ENCODE assay signal across 26 mouse cellular contexts in genomic region chr16:28242867-28243649, GRCm38 (mm10).
A peak's percentile ranks its signal among the peaks of the same experiment; 100 is the strongest.
DNase-seq lines count a peak whose midpoint lies in the region; ATAC-seq and TF ChIP-seq lines count a peak whose summit lies in the region.
"Had no signal": no experiment of that assay in that cellular context is flagged by ENCODE, and none has a peak within 500 bp of the region (broad histone marks: within the 10 kb centered on the region; RNA-seq: fewer than 3 reads in every experiment).

No protein-coding gene starts in this region.

- ATAC-seq in stomach, embryonic 14.5 days (ENCODE audit: insufficient number of reproducible peaks, insufficient read depth, low FRiP score, low read depth) = peak; percentile 74; the same call in 1 of the 2 replicates
- no peak for ATAC-seq in stomach, postnatal 0 days (ENCODE audit: low FRiP score, low TSS enrichment)
- peak; percentile 92 for ATAC-seq in intestine, embryonic 16.5 days
- ATAC-seq in kidney, embryonic 16.5 days (ENCODE audit: low FRiP score, low TSS enrichment) = peak; percentile 51; the same call in 1 of the 2 replicates
- peak; percentile 66; the same call in 1 of the 2 replicates for ATAC-seq in stomach, embryonic 15.5 days (ENCODE audit: insufficient read depth, low FRiP score, low read depth)
- ATAC-seq: CD4-positive, CD25-positive, alpha-beta regulatory T cell, adult 4 months; forebrain, embryonic 14.5 days; hindbrain, embryonic 16.5 days had no signal

- no peak overlapping the region for H3K4me2 ChIP-seq in stomach, embryonic 14.5 days (replicated peaks; ENCODE audit: low read depth, low read length)
- H3K4me2 ChIP-seq in stomach, postnatal 0 days (replicated peaks; ENCODE audit: low read depth) = no peak overlapping the region
- H3K4me2 ChIP-seq in intestine, embryonic 16.5 days (ENCODE audit: low read depth, low read length) = no peak overlapping the region
- H3K4me2 ChIP-seq in kidney, embryonic 16.5 days (replicated peaks; ENCODE audit: low read depth, low read length) = no peak overlapping the region
- H3K4me2 ChIP-seq in stomach, embryonic 15.5 days = no peak overlapping the region
- H3K4me2 ChIP-seq: heart, embryonic 15.5 days had no signal

- no peak overlapping the region for H3K4me3 ChIP-seq in stomach, embryonic 14.5 days (ENCODE audit: low read depth, low read length)
- no peak overlapping the region for H3K4me3 ChIP-seq in stomach, postnatal 0 days (ENCODE audit: low read depth, low read length)
- no peak overlapping the region for H3K4me3 ChIP-seq in intestine, embryonic 16.5 days (ENCODE audit: low read length)
- no peak overlapping the region for H3K4me3 ChIP-seq in kidney, embryonic 16.5 days (ENCODE audit: low read length)
- no peak overlapping the region for H3K4me3 ChIP-seq in stomach, embryonic 15.5 days (replicated peaks)
- no peak overlapping the region for H3K4me3 ChIP-seq in forebrain, embryonic 10.5 days
- H3K4me3 ChIP-seq: heart, embryonic 10.5 days; heart, embryonic 15.5 days had no signal

- no peak for TF ChIP-seq EP300 in stomach, postnatal 0 days (optimal IDR thresholded peaks at IDR 0.05)

- no peak overlapping the region for H3K27ac ChIP-seq in stomach, embryonic 14.5 days (ENCODE audit: low read length)
- H3K27ac ChIP-seq in stomach, postnatal 0 days (replicated peaks) = no peak overlapping the region
- H3K27ac ChIP-seq in intestine, embryonic 16.5 days (ENCODE audit: low read length) = no peak overlapping the region
- no peak overlapping the region for H3K27ac ChIP-seq in kidney, embryonic 16.5 days (ENCODE audit: low read length)
- no peak overlapping the region for H3K27ac ChIP-seq in stomach, embryonic 15.5 days
- no peak overlapping the region for H3K27ac ChIP-seq in forebrain, embryonic 10.5 days
- H3K27ac ChIP-seq: heart, embryonic 10.5 days; heart, embryonic 15.5 days; kidney, postnatal 0 days; liver, embryonic 14.5 days had no signal

- H3K9me3 ChIP-seq in stomach, embryonic 14.5 days (ENCODE audit: control insufficient read depth, low read depth, low read length) = no peaks in the 10 kb centered on the region
- H3K9me3 ChIP-seq in stomach, postnatal 0 days (ENCODE audit: control insufficient read depth, low read length) = no peaks in the 10 kb centered on the region
- no peaks in the 10 kb centered on the region for H3K9me3 ChIP-seq in intestine, embryonic 16.5 days (ENCODE audit: control insufficient read depth, low read length)
- no peaks in the 10 kb centered on the region for H3K9me3 ChIP-seq in kidney, embryonic 16.5 days (ENCODE audit: low read length)
- no peaks in the 10 kb centered on the region for H3K9me3 ChIP-seq in stomach, embryonic 15.5 days
- no peaks in the 10 kb centered on the region for H3K9me3 ChIP-seq in forebrain, embryonic 10.5 days
- H3K9me3 ChIP-seq: heart, embryonic 10.5 days; heart, embryonic 15.5 days had no signal

- no peaks in the 10 kb centered on the region for H3K27me3 ChIP-seq in stomach, embryonic 14.5 days (ENCODE audit: control insufficient read depth, insufficient read depth, low read length)
- H3K27me3 ChIP-seq in stomach, postnatal 0 days (ENCODE audit: control insufficient read depth, insufficient read depth, low read length) = no peaks in the 10 kb centered on the region
- no peaks in the 10 kb centered on the region for H3K27me3 ChIP-seq in intestine, embryonic 16.5 days (replicated peaks; ENCODE audit: control insufficient read depth, insufficient read depth, low read length)
- H3K27me3 ChIP-seq in kidney, embryonic 16.5 days (ENCODE audit: insufficient read depth, low read length) = no peaks in the 10 kb centered on the region
- H3K27me3 ChIP-seq in stomach, embryonic 15.5 days (replicated peaks) = no peaks in the 10 kb centered on the region
- peaks cover 14% of the 10 kb centered on the region; the same call in 1 of the 2 replicates for H3K27me3 ChIP-seq in forebrain, embryonic 10.5 days (ENCODE audit: poor library complexity, severe bottlenecking)
- H3K27me3 ChIP-seq: heart, embryonic 15.5 days had no signal

- no peak for TF ChIP-seq CTCF in stomach, postnatal 0 days (IDR thresholded peaks at IDR 0.05; ENCODE audit: low read depth)

- no peak for DNase-seq in stomach, postnatal 0 days (ENCODE audit: low spot score)
- no peak for DNase-seq in forebrain, embryonic 10.5 days (ENCODE audit: extremely low spot score, low spot score)
- no peak for DNase-seq in layer of hippocampus, adult 9-11 months
- DNase-seq: adrenal gland, adult 2 months; adrenal gland, postnatal 36 days; cerebellum, adult 2 months; cerebellum, postnatal 14 days; gastrocnemius, postnatal 25 days; heart, adult 11 months; liver; lung, adult 2 months; lung, postnatal 14 days; midbrain, embryonic 14.5 days; right cerebral cortex, postnatal 14 days; thymus, postnatal 14 days had no signal

- 0 out of 2 replicates have a peak, but pooled peaks cover 4% of the 10 kb centered on the region for H3K4me1 ChIP-seq in stomach, embryonic 14.5 days (ENCODE audit: control insufficient read depth, insufficient read depth, low read length)
- H3K4me1 ChIP-seq in stomach, postnatal 0 days (replicated peaks; ENCODE audit: control insufficient read depth, insufficient read depth) = no peaks in the 10 kb centered on the region; the same call in 1 of the 2 replicates
- no peaks in the 10 kb centered on the region for H3K4me1 ChIP-seq in intestine, embryonic 16.5 days (ENCODE audit: control insufficient read depth, insufficient read depth, low read length)
- H3K4me1 ChIP-seq in kidney, embryonic 16.5 days (ENCODE audit: insufficient read depth, low read length) = peaks cover 7% of the 10 kb centered on the region; the same call in 1 of the 2 replicates
- H3K4me1 ChIP-seq in stomach, embryonic 15.5 days = no peaks in the 10 kb centered on the region
- H3K4me1 ChIP-seq in forebrain, embryonic 10.5 days = peaks cover 14% of the 10 kb centered on the region
- H3K4me1 ChIP-seq: heart, embryonic 10.5 days had no signal

- no peaks in the 10 kb centered on the region for H3K36me3 ChIP-seq in stomach, embryonic 14.5 days (ENCODE audit: control insufficient read depth, insufficient read depth, low read length)
- H3K36me3 ChIP-seq in stomach, postnatal 0 days (ENCODE audit: control insufficient read depth, insufficient read depth, low read length) = no peaks in the 10 kb centered on the region
- H3K36me3 ChIP-seq in intestine, embryonic 16.5 days (ENCODE audit: control insufficient read depth, insufficient read depth, low read length) = no peaks in the 10 kb centered on the region
- no peaks in the 10 kb centered on the region for H3K36me3 ChIP-seq in kidney, embryonic 16.5 days (ENCODE audit: insufficient read depth, low read length)
- no peaks in the 10 kb centered on the region for H3K36me3 ChIP-seq in stomach, embryonic 15.5 days
- no peaks in the 10 kb centered on the region for H3K36me3 ChIP-seq in forebrain, embryonic 10.5 days (replicated peaks)
- H3K36me3 ChIP-seq: heart, embryonic 10.5 days; heart, embryonic 15.5 days had no signal

- H3K9ac ChIP-seq in stomach, embryonic 14.5 days (replicated peaks; ENCODE audit: low read depth, low read length) = no peak overlapping the region
- H3K9ac ChIP-seq in stomach, postnatal 0 days (ENCODE audit: low read length) = no peak overlapping the region
- H3K9ac ChIP-seq in intestine, embryonic 16.5 days (ENCODE audit: low read depth, low read length) = no peak overlapping the region
- no peak overlapping the region for H3K9ac ChIP-seq in kidney, embryonic 16.5 days (replicated peaks; ENCODE audit: low read length)
- H3K9ac ChIP-seq in stomach, embryonic 15.5 days = no peak overlapping the region
- H3K9ac ChIP-seq: heart, embryonic 15.5 days; liver, embryonic 14.5 days had no signal

- WGBS in stomach, embryonic 14.5 days = 59% methylated on average over 3 of the region's 3 CpGs
- 52% methylated on average over 3 of the region's 3 CpGs for WGBS in stomach, postnatal 0 days
- 53% methylated on average over 3 of the region's 3 CpGs for WGBS in intestine, embryonic 16.5 days
- WGBS in kidney, embryonic 16.5 days = 75% methylated on average over 3 of the region's 3 CpGs
- WGBS in stomach, embryonic 15.5 days = 44% methylated on average over 3 of the region's 3 CpGs
- WGBS in forebrain, embryonic 10.5 days = 90% methylated on average over 3 of the region's 3 CpGs
